Mouse (Mus musculus): ENCODE results near the gene Rab1b. TPM values are rescaled to one million over a fixed set of nuclear protein-coding genes. Genes with fewer than 3 reads are reported as not detected.
A peak's percentile ranks its signal among the peaks of the same experiment; 100 is the strongest.
"Not testable (repeated sequence)": the region's sequence is repeated elsewhere in the genome, so short reads cannot be mapped to it uniquely, and the experiment has no call there.

The Rab1b gene
- polyA plus RNA-seq, 1 experiment: 203 TPM

DNA sequence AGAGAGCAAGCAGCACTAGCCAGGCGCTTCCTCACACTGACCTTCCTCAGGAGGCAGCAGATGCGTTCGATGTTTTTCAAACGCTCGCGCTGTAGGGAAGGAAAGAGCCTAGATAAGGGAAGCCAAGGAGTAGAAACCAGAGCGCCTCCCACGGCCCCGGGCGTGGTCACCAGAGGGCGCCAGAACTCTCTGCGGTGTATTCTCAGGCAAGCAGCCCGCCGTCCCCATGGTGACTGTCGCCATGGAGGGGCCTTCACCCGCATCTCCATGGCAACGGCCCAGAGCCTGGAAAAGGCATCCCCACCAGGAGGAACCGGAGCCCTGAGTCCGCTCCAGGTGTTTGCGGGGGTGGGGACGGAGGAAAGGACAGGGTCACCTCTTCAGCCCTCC, 12.6 kb downstream of the Rab1b start:
- TF ChIP-seq USF1 (IDR thresholded peaks at IDR 0.05; ENCODE audit: low read depth): no peak
- TF ChIP-seq POLR2AphosphoS2 (IDR thresholded peaks at IDR 0.05; ENCODE audit: insufficient read length, low read depth): peak; percentile 83
- H3K27me3 ChIP-seq (ENCODE audit: control insufficient read depth, insufficient read depth, insufficient read length): no peaks in the 10 kb centered on the region
- H3K4me2 ChIP-seq (ENCODE audit: low read depth): no peak overlapping the region
- H3ac ChIP-seq (ENCODE audit: control insufficient read depth, insufficient read length): no peak overlapping the region
- no peak overlapping the region for H3K4me3 ChIP-seq
- H3K79me2 ChIP-seq (ENCODE audit: control insufficient read depth, insufficient read depth): no peaks in the 10 kb centered on the region
- H3K36me3 ChIP-seq (ENCODE audit: control insufficient read depth, insufficient read depth): no peaks in the 10 kb centered on the region

GRCm38 (mm10) chr19:5093481-5094242, 13.2 kb downstream of the Rab1b start:
- no peaks in the 10 kb centered on the region for H3K27me3 ChIP-seq (ENCODE audit: control insufficient read depth, insufficient read depth, insufficient read length)
- no peak overlapping the region for H3K4me3 ChIP-seq
- TF ChIP-seq POLR2A (IDR thresholded peaks at IDR 0.05; ENCODE audit: insufficient read length, low read depth): no peak
- TF ChIP-seq USF1 (IDR thresholded peaks at IDR 0.05; ENCODE audit: low read depth): no peak
- H3ac ChIP-seq (ENCODE audit: control insufficient read depth, insufficient read length): no peak overlapping the region
- no peak overlapping the region for H3K4me2 ChIP-seq (ENCODE audit: low read depth)
- H3K79me2 ChIP-seq (ENCODE audit: control insufficient read depth, insufficient read depth): no peaks in the 10 kb centered on the region
- H3K36me3 ChIP-seq (ENCODE audit: control insufficient read depth, insufficient read depth): no peaks in the 10 kb centered on the region

DNA sequence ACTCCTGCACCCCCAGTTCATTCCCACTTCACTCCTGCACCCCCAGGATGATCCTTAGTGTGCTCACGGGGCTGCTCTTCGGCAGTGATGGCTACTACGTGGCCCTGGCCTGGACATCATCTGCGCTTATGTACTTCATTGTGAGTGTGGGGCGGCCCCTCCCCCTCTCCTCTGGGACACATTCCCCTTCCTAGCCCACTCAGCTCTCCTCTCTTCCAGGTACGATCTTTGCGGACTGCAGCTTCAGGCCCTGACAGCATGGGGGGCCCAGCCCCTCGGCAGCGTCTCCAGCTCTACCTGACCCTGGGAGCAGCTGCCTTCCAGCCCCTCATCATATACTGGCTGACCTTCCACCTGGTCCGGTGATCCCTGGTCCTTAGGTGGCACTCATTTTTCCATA, 14.8 kb downstream of the Rab1b start:
- no peak for TF ChIP-seq E2F4 (IDR thresholded peaks at IDR 0.05; ENCODE audit: insufficient read depth)
- TF ChIP-seq SRF (IDR thresholded peaks at IDR 0.05; ENCODE audit: control insufficient read depth, insufficient read length, low read depth): no peak
- no peak for TF ChIP-seq TCF12 (IDR thresholded peaks at IDR 0.05; ENCODE audit: insufficient read depth, poor library complexity, severe bottlenecking)
- TF ChIP-seq TCF3 (IDR thresholded peaks at IDR 0.05; ENCODE audit: insufficient read length, low read depth): no peak
- no peak for TF ChIP-seq USF1 (IDR thresholded peaks at IDR 0.05; ENCODE audit: low read depth)
- TF ChIP-seq REST (IDR thresholded peaks at IDR 0.05; ENCODE audit: insufficient read depth, insufficient read length): no peak
- no peak for TF ChIP-seq MYOD1 (IDR thresholded peaks at IDR 0.05; ENCODE audit: control insufficient read depth in 1 of 3, insufficient read length in 2 of 3, low read depth in 2 of 3)
- no peak for TF ChIP-seq CEBPB (IDR thresholded peaks at IDR 0.05; ENCODE audit: insufficient read depth, poor library complexity, severe bottlenecking)
- TF ChIP-seq MAX (IDR thresholded peaks at IDR 0.05; ENCODE audit: low read depth): no peak
- no peak for TF ChIP-seq MYOG (IDR thresholded peaks at IDR 0.05; ENCODE audit: control insufficient read depth in 1 of 3, insufficient read depth in 1 of 3, insufficient read length in 2 of 3, low read depth in 2 of 3)
- no peak for TF ChIP-seq POLR2AphosphoS2 (IDR thresholded peaks at IDR 0.05; ENCODE audit: insufficient read length, low read depth)
- TF ChIP-seq POLR2A (IDR thresholded peaks at IDR 0.05; ENCODE audit: insufficient read length, low read depth): no peak

DNA sequence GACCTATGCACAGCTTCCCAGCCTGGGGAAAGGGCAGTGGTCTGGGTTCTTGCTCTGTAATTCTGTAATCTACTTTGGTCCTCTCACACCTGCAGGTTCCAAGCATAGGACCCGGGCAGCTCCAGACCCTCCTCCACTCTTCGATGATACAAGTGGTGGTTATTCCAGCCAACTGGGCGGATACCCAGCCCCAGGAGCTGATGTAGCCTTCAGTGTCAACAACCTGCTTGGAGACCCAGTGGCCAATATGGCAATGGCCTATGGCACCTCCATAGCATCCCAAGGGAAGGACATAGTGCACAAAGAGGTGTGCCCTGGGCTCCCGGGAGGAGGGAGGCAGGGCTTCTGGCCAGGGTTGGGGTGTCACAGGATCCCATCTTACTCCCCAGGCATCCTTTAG, 17.5 kb downstream of the Rab1b start:
- Histone ChIP-seq H3K4me2 (ENCODE audit: low read depth) (peak overlapping the region; percentile 73), H3K27me3 (ENCODE audit: control insufficient read depth, insufficient read depth, insufficient read length) (no peaks in the 10 kb centered on the region), H3K4me3 (peak overlapping the region; percentile 60), H3K36me3 (ENCODE audit: control insufficient read depth, insufficient read depth) (no peaks in the 10 kb centered on the region), H3K79me2 (ENCODE audit: control insufficient read depth, insufficient read depth) (no peaks in the 10 kb centered on the region), H3ac (ENCODE audit: control insufficient read depth, insufficient read length) (peak overlapping the region; percentile 44)
- TF ChIP-seq POLR2A (IDR thresholded peaks at IDR 0.05; ENCODE audit: insufficient read length, low read depth): no peak
- no peak for TF ChIP-seq MYOG (IDR thresholded peaks at IDR 0.05; ENCODE audit: control insufficient read depth in 1 of 3, insufficient read depth in 1 of 3, insufficient read length in 2 of 3, low read depth in 2 of 3)
- TF ChIP-seq MYOD1 (IDR thresholded peaks at IDR 0.05; ENCODE audit: control insufficient read depth in 1 of 3, insufficient read length in 2 of 3, low read depth in 2 of 3): no peak
- TF ChIP-seq CEBPB (IDR thresholded peaks at IDR 0.05; ENCODE audit: insufficient read depth, poor library complexity, severe bottlenecking): no peak
- no peak for TF ChIP-seq USF1 (IDR thresholded peaks at IDR 0.05; ENCODE audit: low read depth)
- no peak for TF ChIP-seq REST (IDR thresholded peaks at IDR 0.05; ENCODE audit: insufficient read depth, insufficient read length)
- no peak for TF ChIP-seq POLR2AphosphoS2 (IDR thresholded peaks at IDR 0.05; ENCODE audit: insufficient read length, low read depth)
- TF ChIP-seq MAX (IDR thresholded peaks at IDR 0.05; ENCODE audit: low read depth): no peak
- no peak for TF ChIP-seq TCF12 (IDR thresholded peaks at IDR 0.05; ENCODE audit: insufficient read depth, poor library complexity, severe bottlenecking)

More for the DNA sequence above, 14.8 kb downstream of the Rab1b start:
- no peaks in the 10 kb centered on the region for H3K36me3 ChIP-seq (ENCODE audit: control insufficient read depth, insufficient read depth)
- no peak overlapping the region for H3K4me2 ChIP-seq (ENCODE audit: low read depth)
- H3K79me2 ChIP-seq (ENCODE audit: control insufficient read depth, insufficient read depth): no peaks in the 10 kb centered on the region
- no peak overlapping the region for H3ac ChIP-seq (ENCODE audit: control insufficient read depth, insufficient read length)
- H3K27me3 ChIP-seq (ENCODE audit: control insufficient read depth, insufficient read depth, insufficient read length): no peaks in the 10 kb centered on the region
- H3K4me3 ChIP-seq: no peak overlapping the region

DNA sequence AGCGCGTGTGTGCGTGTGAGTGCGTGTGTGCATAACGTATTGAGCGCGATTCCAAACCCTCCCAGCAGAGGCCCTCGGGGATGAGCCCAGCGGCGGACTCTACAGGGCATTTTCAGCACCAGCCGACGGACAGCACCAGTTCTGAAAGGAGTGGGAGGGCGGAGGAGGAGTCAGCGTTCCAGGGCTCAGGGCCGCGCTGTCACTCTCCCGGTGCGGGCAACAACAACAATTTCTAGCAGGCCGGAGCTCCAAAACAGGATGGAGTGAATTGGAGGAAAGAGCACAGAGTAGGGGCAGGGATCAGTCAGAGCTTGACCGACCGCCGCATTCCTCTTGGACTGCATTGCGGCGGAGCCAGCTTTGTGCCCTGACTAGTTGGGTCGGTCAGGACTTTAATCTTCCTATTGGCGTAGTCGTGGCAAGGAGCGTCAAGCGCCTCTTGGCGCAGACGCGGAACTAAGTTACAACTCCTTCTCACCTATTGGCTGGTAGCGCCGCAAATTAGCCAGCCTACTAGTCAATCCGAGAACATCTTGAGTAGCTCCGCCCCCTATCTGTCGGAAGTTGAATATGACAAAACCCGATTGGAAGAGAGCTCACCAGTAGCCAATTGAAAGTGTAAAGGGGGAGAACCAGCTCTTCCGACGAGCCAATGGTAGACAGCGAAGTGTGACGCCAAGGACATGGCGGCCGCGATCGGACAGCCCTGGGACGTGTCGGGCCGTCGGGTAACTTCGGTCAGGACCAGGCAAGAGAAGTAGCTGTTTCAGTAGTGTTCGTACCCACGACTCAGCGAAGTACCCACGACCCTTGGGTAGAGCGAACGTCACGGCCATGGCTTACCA, 18.8 kb downstream of the Rab1b start, which contains the start of gene Yif1a:
Gene Yif1a, plus strand, starts transcription at position 655 of the 845 bp plus-strand sequence.
- H3K4me2 ChIP-seq (ENCODE audit: low read depth): peak within 1 kb of the TSS; percentile 77
- peak within 1 kb of the TSS; percentile 44 for H3ac ChIP-seq (ENCODE audit: control insufficient read depth, insufficient read length)
- H3K27me3 ChIP-seq (ENCODE audit: control insufficient read depth, insufficient read depth, insufficient read length): no peaks in the 10 kb centered on the region
- no peaks in the 10 kb centered on the region for H3K79me2 ChIP-seq (ENCODE audit: control insufficient read depth, insufficient read depth)
- no peaks in the 10 kb centered on the region for H3K36me3 ChIP-seq (ENCODE audit: control insufficient read depth, insufficient read depth)
- TF ChIP-seq MAX (IDR thresholded peaks at IDR 0.05; ENCODE audit: low read depth): no peak
- TF ChIP-seq USF1 (IDR thresholded peaks at IDR 0.05; ENCODE audit: low read depth): no peak
- TF ChIP-seq CEBPB (IDR thresholded peaks at IDR 0.05; ENCODE audit: insufficient read depth, poor library complexity, severe bottlenecking): no peak
- TF ChIP-seq REST (IDR thresholded peaks at IDR 0.05; ENCODE audit: insufficient read depth, insufficient read length): peak; percentile 88
- peak; percentile 91 for TF ChIP-seq POLR2A (IDR thresholded peaks at IDR 0.05; ENCODE audit: insufficient read length, low read depth)
- TF ChIP-seq POLR2AphosphoS2 (IDR thresholded peaks at IDR 0.05; ENCODE audit: insufficient read length, low read depth): peak; percentile 90
- no peak for TF ChIP-seq TCF3 (IDR thresholded peaks at IDR 0.05; ENCODE audit: insufficient read length, low read depth)
- no peak for TF ChIP-seq TCF12 (IDR thresholded peaks at IDR 0.05; ENCODE audit: insufficient read depth, poor library complexity, severe bottlenecking)
- TF ChIP-seq MYOG (IDR thresholded peaks at IDR 0.05; ENCODE audit: control insufficient read depth in 1 of 3, insufficient read depth in 1 of 3, insufficient read length in 2 of 3, low read depth in 2 of 3): no peak
- no peak for TF ChIP-seq E2F4 (IDR thresholded peaks at IDR 0.05; ENCODE audit: insufficient read depth)
- peak within 1 kb of the TSS; percentile 60 for H3K4me3 ChIP-seq

- H3K4me3 ChIP-seq: peak overlapping the region; percentile 53
- not testable (repeated sequence) for H3K4me2 ChIP-seq (ENCODE audit: low read depth); H3K27me3 ChIP-seq (ENCODE audit: control insufficient read depth, insufficient read depth, insufficient read length); H3ac ChIP-seq (ENCODE audit: control insufficient read depth, insufficient read length); H3K36me3 ChIP-seq (ENCODE audit: control insufficient read depth, insufficient read depth); H3K79me2 ChIP-seq (ENCODE audit: control insufficient read depth, insufficient read depth)
Observed at GRCm38 (mm10) chr19:5086533-5086932, 20.3 kb downstream of the Rab1b start.
